Mouse (Mus musculus) embryonic facial prominence, embryonic 15.5 days (tissue): ENCODE measurements around the gene Zfp536. TPM values are rescaled to one million over a fixed set of nuclear protein-coding genes. Genes with fewer than 3 reads are reported as not detected.

Experiments
- ATAC-seq: fragments of 200-750 bp; cut with Nextera tagmentation; 2 replicates; pipeline ENCODE4 v1.8.0; 2017; ENCODE audit warnings: low read depth, moderate TSS enrichment; ENCODE audit not compliant: insufficient number of reproducible peaks, low FRiP score, low TSS enrichment
- H3K27ac ChIP-seq: fragments of 300-500 bp; sonication (generic); replicated peaks from 2 replicates; pipeline ENCODE4 v1.5.1; 2015; ENCODE audit warnings: mild to moderate bottlenecking, inconsistent platforms
- H3K27me3 ChIP-seq: fragments of 300-500 bp; sonication (generic); 2 replicates; pipeline ENCODE4 v1.6.1; 2015; ENCODE audit warnings: inconsistent platforms
- H3K36me3 ChIP-seq: fragments of 300-500 bp; sonication (generic); 2 replicates; pipeline ENCODE4 v1.6.1; 2015; ENCODE audit warnings: mild to moderate bottlenecking, inconsistent platforms
- H3K4me1 ChIP-seq: fragments of 300-500 bp; sonication (generic); 2 replicates; pipeline ENCODE4 v1.6.1; 2015; ENCODE audit warnings: inconsistent platforms
- H3K4me2 ChIP-seq: fragments of 300-500 bp; sonication (generic); replicated peaks from 2 replicates; pipeline ENCODE4 v1.6.1; 2015; ENCODE audit warnings: mild to moderate bottlenecking, inconsistent platforms
- H3K4me3 ChIP-seq: fragments of 300-500 bp; sonication (generic); replicated peaks from 2 replicates; pipeline ENCODE4 v1.5.1; 2015; ENCODE audit warnings: mild to moderate bottlenecking, inconsistent platforms
- H3K9ac ChIP-seq: fragments of 300-500 bp; sonication (generic); 2 replicates; pipeline ENCODE4 v1.6.1; 2015; ENCODE audit warnings: inconsistent platforms
- H3K9me3 ChIP-seq: fragments of 300-500 bp; sonication (generic); replicated peaks from 2 replicates; pipeline ENCODE4 v1.6.1; 2016; ENCODE audit warnings: inconsistent platforms
- WGBS: fragments of 180-500 bp; shearing (Covaris S2); methylation state at CpG from one replicate; pipeline ENCODE4 v1.1.7; 2015; 5-methylcytosine and 5-hydroxymethylcytosine counted together
- polyA plus RNA-seq: library from polyadenylated mRNA; unstranded; fragments of >200 nt; fragmentation: Nextera tagmentation; extraction: Ambion mirVana; gene quantifications from 2 replicates; pipeline ENCODE4 v1.2.1, GENCODE M21; 2015

The Zfp536 gene
- polyA plus RNA-seq, 1 experiment from 2014 or later: 6.6 TPM

DNA sequence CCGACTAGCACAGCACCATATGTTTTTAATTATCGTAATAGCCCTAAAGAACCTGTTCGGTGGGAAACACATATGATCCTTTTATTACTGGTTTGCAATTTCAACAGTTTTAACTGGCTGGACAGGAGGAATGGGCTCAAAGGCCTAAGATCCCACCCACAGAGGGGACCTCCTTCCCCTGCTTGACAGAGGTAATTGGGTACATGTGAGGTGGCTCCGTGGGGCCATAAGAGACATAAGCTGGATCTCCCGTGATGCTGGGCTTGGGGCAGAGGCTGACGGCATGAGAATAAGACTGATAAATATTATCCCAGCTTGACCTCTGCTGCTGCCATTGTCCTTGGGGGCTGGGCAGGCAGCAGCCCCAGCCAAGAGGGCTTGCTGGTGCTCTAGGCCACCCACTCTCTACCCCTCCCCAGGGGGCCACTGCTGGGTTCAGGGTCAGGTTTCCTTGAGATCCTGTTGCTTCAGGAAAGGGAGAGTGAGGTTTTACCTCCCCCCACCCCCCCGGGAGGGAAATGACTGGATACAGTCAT, 309.2 kb downstream of the Zfp536 start:
- Histone ChIP-seq H3K36me3 (no peaks in the 10 kb centered on the region), H3K4me1 (peaks cover 6% of the 10 kb centered on the region), H3K27ac (no peak overlapping the region), H3K4me2 (no peak overlapping the region; the same call in 1 of the 2 replicates), H3K4me3 (no peak overlapping the region), H3K9me3 (no peaks in the 10 kb centered on the region), H3K9ac (no peak overlapping the region), H3K27me3 (no peaks in the 10 kb centered on the region)
- 0 out of 2 replicates have a peak, but pooled peaks have one; percentile 22 for ATAC-seq
- WGBS: 14% methylated on average over 7 of the region's 7 CpGs

DNA sequence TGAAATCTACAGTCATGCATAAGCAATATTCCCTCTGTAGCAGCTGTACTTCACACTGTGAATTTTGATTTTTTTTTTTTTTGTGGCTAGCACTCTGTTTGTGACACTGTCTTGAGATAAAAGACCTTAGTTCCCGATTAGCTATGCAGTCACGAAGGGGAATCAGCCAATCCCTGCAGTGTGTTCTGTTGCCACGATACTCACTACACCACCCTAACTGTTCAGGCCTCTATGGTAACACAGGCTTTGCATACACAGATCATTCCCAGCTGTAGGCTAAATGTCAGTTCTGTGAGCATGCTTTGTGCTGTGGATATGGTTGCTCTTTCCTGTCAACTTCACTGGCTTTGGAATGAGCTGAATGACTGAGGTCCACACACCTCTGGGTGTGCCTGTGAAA, 325.9 kb downstream of the Zfp536 start:
- H3K4me1 ChIP-seq: no peaks in the 10 kb centered on the region
- no peaks in the 10 kb centered on the region for H3K9me3 ChIP-seq
- ATAC-seq: no peak
- H3K27me3 ChIP-seq: no peaks in the 10 kb centered on the region
- no peak overlapping the region for H3K27ac ChIP-seq
- no peaks in the 10 kb centered on the region for H3K36me3 ChIP-seq
- 41% methylated on average over 3 of the region's 3 CpGs for WGBS
- H3K4me2 ChIP-seq: no peak overlapping the region
- H3K4me3 ChIP-seq: no peak overlapping the region
- no peak overlapping the region for H3K9ac ChIP-seq

DNA sequence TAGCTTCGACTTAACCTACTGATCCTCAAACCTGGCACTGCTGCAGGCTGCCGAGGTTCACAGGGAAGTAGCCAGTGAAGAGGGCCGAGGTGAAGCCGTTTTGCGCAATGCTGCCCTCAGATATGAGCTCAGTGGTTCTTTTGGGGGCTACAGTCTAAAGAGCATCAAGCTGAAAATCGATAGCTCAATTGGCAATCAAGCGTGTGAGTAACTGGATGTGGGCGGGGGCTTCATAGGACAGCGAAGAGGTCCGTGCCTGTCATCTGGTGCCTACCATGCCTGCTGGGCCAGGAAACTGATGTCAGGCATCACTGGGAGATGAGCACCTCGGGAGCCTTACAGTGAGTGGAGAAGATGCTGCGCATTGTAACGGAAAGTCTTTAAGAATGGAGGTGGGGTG, 333.5 kb downstream of the Zfp536 start:
- no peaks in the 10 kb centered on the region for H3K36me3 ChIP-seq
- no peaks in the 10 kb centered on the region for H3K27me3 ChIP-seq

DNA sequence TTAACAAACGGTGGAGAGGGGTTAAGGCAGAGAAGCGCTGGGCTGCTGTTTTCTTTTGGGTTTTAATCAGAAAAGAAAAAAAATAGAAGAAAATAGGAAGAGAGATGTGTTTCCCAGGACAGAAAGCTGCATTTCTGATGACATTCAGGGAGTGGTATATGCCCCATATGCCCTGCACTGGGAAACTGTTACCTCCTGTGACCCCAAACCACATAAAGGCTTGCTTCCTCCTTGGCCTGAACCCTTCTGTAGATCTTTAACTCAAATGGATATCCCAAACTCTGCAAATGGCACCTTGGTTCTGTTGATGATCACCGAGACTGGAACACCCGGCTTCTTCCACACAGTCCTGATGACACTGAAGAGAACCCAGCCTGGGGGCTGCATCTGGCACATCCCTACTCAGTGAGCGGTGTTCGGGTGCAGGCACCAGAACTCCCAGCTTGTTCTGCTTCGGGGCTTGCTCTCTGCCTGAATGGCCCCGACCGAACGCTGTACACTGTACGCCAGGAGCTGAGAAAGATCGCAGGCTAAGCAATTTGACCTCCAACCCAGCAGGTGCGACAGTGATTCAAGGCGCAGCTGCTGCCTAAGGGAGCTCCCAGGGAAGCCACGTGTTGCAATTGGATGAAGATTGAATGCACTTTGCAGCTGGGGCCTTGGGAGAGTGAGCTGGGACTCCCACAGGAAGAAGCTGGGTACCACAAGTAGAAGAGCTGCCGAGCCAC, 334.2 kb downstream of the Zfp536 start:
- Histone ChIP-seq H3K27ac (no peak overlapping the region), H3K27me3 (no peaks in the 10 kb centered on the region), H3K9ac (no peak overlapping the region), H3K4me1 (no peaks in the 10 kb centered on the region), H3K4me2 (no peak overlapping the region), H3K36me3 (no peaks in the 10 kb centered on the region), H3K9me3 (no peaks in the 10 kb centered on the region), H3K4me3 (no peak overlapping the region)
- WGBS: 60% methylated on average over 16 of the region's 16 CpGs
- ATAC-seq: peak; percentile 24; the same call in 1 of the 2 replicates

More for the DNA sequence above, 333.5 kb downstream of the Zfp536 start:
- H3K9ac ChIP-seq: no peak overlapping the region
- no peak overlapping the region for H3K27ac ChIP-seq
- no peak for ATAC-seq
- no peaks in the 10 kb centered on the region for H3K9me3 ChIP-seq
- H3K4me1 ChIP-seq: no peaks in the 10 kb centered on the region
- no peak overlapping the region for H3K4me2 ChIP-seq
- WGBS: 77% methylated on average over 13 of the region's 13 CpGs
- no peak overlapping the region for H3K4me3 ChIP-seq

DNA sequence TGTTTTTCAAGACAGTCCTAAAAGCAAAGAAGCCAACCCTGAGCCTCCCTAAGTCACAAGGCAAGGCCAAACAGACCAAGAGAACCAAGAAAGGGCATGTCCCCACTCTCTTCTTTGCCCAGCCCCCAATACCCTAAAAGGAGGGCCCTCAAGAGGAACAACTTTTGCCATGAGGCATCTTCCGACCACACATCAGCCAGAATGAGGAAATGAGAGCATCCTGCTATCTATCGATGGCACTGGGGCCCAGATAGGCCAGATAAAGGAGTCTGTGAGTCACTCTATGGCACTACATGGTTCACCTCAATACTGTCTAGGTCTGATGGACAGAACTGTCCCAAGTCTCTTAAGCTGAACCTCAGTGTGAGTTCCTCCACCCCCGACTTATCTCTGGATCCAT, 335.6 kb downstream of the Zfp536 start:
- Histone ChIP-seq H3K4me3 (no peak overlapping the region), H3K9me3 (no peaks in the 10 kb centered on the region), H3K36me3 (no peaks in the 10 kb centered on the region), H3K9ac (no peak overlapping the region), H3K4me1 (no peaks in the 10 kb centered on the region), H3K27ac (no peak overlapping the region), H3K4me2 (no peak overlapping the region), H3K27me3 (no peaks in the 10 kb centered on the region)
- ATAC-seq: no peak
- WGBS: 71% methylated on average over 3 of the region's 3 CpGs

DNA sequence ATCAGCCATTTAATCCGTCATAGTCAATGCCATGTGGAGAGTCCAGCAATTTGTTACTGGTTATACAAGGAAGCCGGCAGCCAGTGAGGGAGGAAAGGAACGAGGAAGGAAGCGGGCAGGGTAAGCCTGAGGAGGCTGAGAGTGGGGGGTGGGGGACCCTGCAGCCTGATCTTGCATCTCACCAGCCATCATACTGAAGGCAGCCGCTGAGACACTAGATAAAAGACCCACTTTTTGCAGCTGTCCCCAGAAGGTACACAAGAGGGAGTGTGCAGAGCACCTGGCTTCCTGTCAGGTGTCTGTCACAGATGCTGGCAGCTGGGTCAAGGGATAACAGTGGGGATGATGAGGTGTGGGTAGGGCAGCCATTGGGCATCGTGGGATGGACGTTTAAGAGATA, 340.3 kb downstream of the Zfp536 start:
- H3K4me3 ChIP-seq: no peak overlapping the region

DNA sequence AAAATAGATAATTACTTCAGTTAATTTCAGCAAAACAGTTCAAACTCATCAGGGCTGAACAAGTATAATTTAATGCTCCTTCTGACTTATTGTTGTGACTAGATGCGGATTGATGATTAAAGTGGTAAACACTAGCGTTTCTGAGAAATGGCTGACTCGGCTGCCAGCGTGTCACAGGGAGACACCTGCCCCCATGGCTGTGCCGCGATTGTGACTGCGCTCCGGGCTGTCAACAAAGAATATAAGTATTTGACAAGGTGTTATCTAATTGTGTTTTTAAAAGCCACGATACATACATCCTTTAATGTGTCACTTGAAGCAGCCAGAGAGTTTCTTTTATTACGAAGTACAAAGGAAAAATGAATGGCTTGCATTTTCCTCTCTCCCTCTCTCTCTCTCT, 342.0 kb downstream of the Zfp536 start:
- no peaks in the 10 kb centered on the region for H3K9me3 ChIP-seq
- H3K27ac ChIP-seq: no peak overlapping the region
- H3K36me3 ChIP-seq: no peaks in the 10 kb centered on the region
- H3K4me2 ChIP-seq: no peak overlapping the region
- 68% methylated on average over 10 of the region's 10 CpGs for WGBS
- H3K4me3 ChIP-seq: no peak overlapping the region
- H3K9ac ChIP-seq: no peak overlapping the region
- no peaks in the 10 kb centered on the region for H3K27me3 ChIP-seq
- H3K4me1 ChIP-seq: no peaks in the 10 kb centered on the region
- ATAC-seq: no peak

More for the DNA sequence above, 340.3 kb downstream of the Zfp536 start:
- H3K27me3 ChIP-seq: no peaks in the 10 kb centered on the region
- H3K36me3 ChIP-seq: no peaks in the 10 kb centered on the region
- no peak overlapping the region for H3K9ac ChIP-seq
- no peaks in the 10 kb centered on the region for H3K4me1 ChIP-seq
- H3K9me3 ChIP-seq: no peaks in the 10 kb centered on the region
- no peak overlapping the region for H3K4me2 ChIP-seq
- WGBS: 41% methylated on average over 7 of the region's 7 CpGs
- no peak overlapping the region for H3K27ac ChIP-seq
- ATAC-seq: no peak

DNA sequence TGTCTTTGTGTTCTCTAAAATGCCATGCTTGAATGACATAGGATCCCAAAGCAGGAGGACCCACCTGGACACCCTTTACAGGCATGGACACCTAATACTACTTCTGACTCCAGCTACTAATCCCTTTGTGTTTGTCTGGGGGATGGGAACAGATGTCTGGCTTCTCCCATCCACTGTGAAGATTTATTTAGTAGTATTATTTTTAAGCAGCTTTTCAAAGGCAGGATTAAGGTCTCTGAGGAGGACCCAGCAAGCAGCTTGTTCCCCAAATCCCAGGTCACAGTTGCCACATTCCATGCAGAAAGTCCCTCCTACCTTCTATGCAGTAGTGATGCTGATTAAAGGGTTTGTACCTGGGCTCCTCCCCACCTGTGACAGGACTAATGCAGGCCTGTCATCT, 347.4 kb downstream of the Zfp536 start:
- Histone ChIP-seq H3K9me3 (no peaks in the 10 kb centered on the region), H3K27me3 (no peaks in the 10 kb centered on the region), H3K4me3 (no peak overlapping the region), H3K36me3 (no peaks in the 10 kb centered on the region), H3K27ac (no peak overlapping the region), H3K4me1 (no peaks in the 10 kb centered on the region), H3K4me2 (no peak overlapping the region), H3K9ac (no peak overlapping the region)
- no peak for ATAC-seq

DNA sequence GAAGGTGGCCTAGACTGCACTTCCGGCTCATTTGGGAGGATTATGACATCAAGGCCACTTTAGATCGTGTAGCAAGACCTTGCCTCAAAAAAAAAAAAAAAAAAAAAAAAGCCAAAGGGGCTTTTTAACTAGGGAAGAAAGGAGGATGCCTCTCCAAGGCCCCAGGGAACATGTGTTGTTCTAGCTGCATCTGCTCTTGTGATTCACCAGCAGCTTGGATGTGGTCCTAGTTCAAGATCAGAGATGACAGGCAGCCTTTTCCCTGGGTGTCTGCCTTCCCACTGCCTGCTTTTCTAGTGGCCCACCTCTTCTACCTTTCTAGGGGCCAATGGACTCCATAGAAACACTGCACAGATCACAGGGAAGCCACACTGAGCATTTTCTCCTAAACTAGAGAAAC, 350.5 kb downstream of the Zfp536 start:
- Histone ChIP-seq H3K36me3 (no peaks in the 10 kb centered on the region), H3K4me3 (no peak overlapping the region), H3K9ac (no peak overlapping the region), H3K27ac (no peak overlapping the region), H3K4me1 (no peaks in the 10 kb centered on the region), H3K27me3 (no peaks in the 10 kb centered on the region), H3K4me2 (no peak overlapping the region), H3K9me3 (no peaks in the 10 kb centered on the region)
- ATAC-seq: no peak
- 44% methylated on average over 2 of the region's 2 CpGs for WGBS

Other genes with a start within 250 kb of the Zfp536 start
- 40.2 and 40.8 TPM in 2 replicates for gene Uri1, start 249.9 kb upstream of the Zfp536 start, polyA plus RNA-seq